ENCODE assay signal across 27 mouse cellular contexts in the genomic region with DNA sequence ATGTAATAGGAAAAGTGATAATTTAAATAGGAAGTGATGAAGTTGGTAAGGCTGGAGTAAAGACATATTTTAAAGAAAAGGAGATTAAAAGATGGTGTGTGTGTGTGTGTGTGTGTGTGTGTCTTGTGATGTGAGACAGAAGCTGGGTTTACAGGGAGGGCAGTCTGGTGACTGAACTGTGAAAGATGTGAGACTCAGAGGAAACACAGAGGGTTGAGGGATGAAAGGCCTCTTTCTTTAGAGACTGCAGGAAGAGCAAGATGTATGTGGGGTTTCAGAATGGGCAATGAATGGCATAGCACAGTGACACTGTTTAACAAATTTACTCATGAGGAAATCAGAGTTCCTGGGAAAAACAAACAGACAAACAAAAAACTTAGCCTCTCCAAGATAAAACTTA.
DNase-seq lines count a peak whose midpoint lies in the region; ATAC-seq and TF ChIP-seq lines count a peak whose summit lies in the region.
"Had no signal": no experiment of that assay in that cellular context is flagged by ENCODE, and none has a peak within 500 bp of the region (broad histone marks: within the 10 kb centered on the region; RNA-seq: fewer than 3 reads in every experiment).

No protein-coding gene starts in this region.

- no peak overlapping the region for H3K9ac ChIP-seq in midbrain, embryonic 11.5 days (ENCODE audit: low read length)
- no peak overlapping the region for H3K9ac ChIP-seq in midbrain, embryonic 14.5 days (replicated peaks; ENCODE audit: low read length)
- H3K9ac ChIP-seq in neural tube, embryonic 12.5 days: no peak overlapping the region
- no peak overlapping the region for H3K9ac ChIP-seq in neural tube, embryonic 15.5 days (replicated peaks)
- no peak overlapping the region for H3K9ac ChIP-seq in midbrain, postnatal 0 days (replicated peaks; ENCODE audit: low read length, poor library complexity, severe bottlenecking)
- no peak overlapping the region for H3K9ac ChIP-seq in heart, embryonic 11.5 days (ENCODE audit: low read depth, low read length)
- H3K9ac ChIP-seq: embryonic facial prominence, embryonic 13.5 days; forebrain, embryonic 12.5 days; forebrain, embryonic 15.5 days; heart, embryonic 12.5 days; heart, embryonic 15.5 days; hindbrain, embryonic 14.5 days had no signal

- ATAC-seq in midbrain, embryonic 11.5 days (ENCODE audit: low FRiP score): peak; percentile 57; the same call in 1 of the 2 replicates
- no peak for ATAC-seq in midbrain, embryonic 14.5 days (ENCODE audit: low FRiP score, low TSS enrichment)
- 0 out of 2 replicates have a peak, but pooled peaks have one; percentile 50 for ATAC-seq in neural tube, embryonic 12.5 days (ENCODE audit: low FRiP score, low read depth)
- ATAC-seq in neural tube, embryonic 15.5 days (ENCODE audit: low FRiP score): no peak
- ATAC-seq in midbrain, postnatal 0 days (ENCODE audit: low FRiP score): no peak
- no peak for ATAC-seq in heart, embryonic 11.5 days (replicated peaks; ENCODE audit: insufficient number of reproducible peaks, low FRiP score, low TSS enrichment)
- ATAC-seq: activated CD4-positive, CD25-positive, alpha-beta regulatory T cell, adult 4 months; forebrain, embryonic 15.5 days had no signal

- peak overlapping the region; percentile 66 for H3K27ac ChIP-seq in cerebellum, adult 2 months (ENCODE audit: insufficient read depth, low read length)
- no peak overlapping the region for H3K27ac ChIP-seq in midbrain, embryonic 11.5 days (ENCODE audit: low read depth, low read length)
- H3K27ac ChIP-seq in midbrain, embryonic 14.5 days (replicated peaks; ENCODE audit: low read depth, low read length): no peak overlapping the region
- H3K27ac ChIP-seq in neural tube, embryonic 12.5 days: no peak overlapping the region
- H3K27ac ChIP-seq in neural tube, embryonic 15.5 days (replicated peaks): no peak overlapping the region
- no peak overlapping the region for H3K27ac ChIP-seq in midbrain, postnatal 0 days (ENCODE audit: low read depth, low read length)
- no peak overlapping the region for H3K27ac ChIP-seq in heart, embryonic 11.5 days (ENCODE audit: low read depth, low read length)
- H3K27ac ChIP-seq: embryonic facial prominence, embryonic 10.5 days; embryonic facial prominence, embryonic 13.5 days; forebrain, embryonic 12.5 days; forebrain, embryonic 15.5 days; heart, embryonic 15.5 days; hindbrain, embryonic 10.5 days; hindbrain, embryonic 14.5 days had no signal

- no peak for TF ChIP-seq POLR2A in cerebellum, adult 2 months (IDR thresholded peaks at IDR 0.05; ENCODE audit: borderline replicate concordance, insufficient read depth, low read length)

- peaks cover 12% of the 10 kb centered on the region; the same call in 1 of the 2 replicates for H3K4me1 ChIP-seq in cerebellum, adult 2 months (ENCODE audit: control insufficient read depth, insufficient read depth, low read length)
- H3K4me1 ChIP-seq in midbrain, embryonic 11.5 days (ENCODE audit: control insufficient read depth, insufficient read depth, low read length): no peaks in the 10 kb centered on the region
- no peaks in the 10 kb centered on the region for H3K4me1 ChIP-seq in midbrain, embryonic 14.5 days (ENCODE audit: control insufficient read depth, insufficient read depth, low read length)
- no peaks in the 10 kb centered on the region for H3K4me1 ChIP-seq in neural tube, embryonic 12.5 days
- no peaks in the 10 kb centered on the region for H3K4me1 ChIP-seq in neural tube, embryonic 15.5 days
- no peaks in the 10 kb centered on the region for H3K4me1 ChIP-seq in midbrain, postnatal 0 days (ENCODE audit: insufficient read depth, low read length)
- no peaks in the 10 kb centered on the region for H3K4me1 ChIP-seq in heart, embryonic 11.5 days (ENCODE audit: control insufficient read depth, insufficient read depth, low read length)
- H3K4me1 ChIP-seq: forebrain, embryonic 12.5 days; forebrain, embryonic 15.5 days; heart, embryonic 12.5 days; heart, embryonic 15.5 days; hindbrain, embryonic 10.5 days had no signal

- H3K9me3 ChIP-seq in midbrain, embryonic 11.5 days (ENCODE audit: control insufficient read depth, low read length): no peaks in the 10 kb centered on the region
- H3K9me3 ChIP-seq in midbrain, embryonic 14.5 days (ENCODE audit: control insufficient read depth, low read length): no peaks in the 10 kb centered on the region
- no peaks in the 10 kb centered on the region for H3K9me3 ChIP-seq in neural tube, embryonic 12.5 days
- H3K9me3 ChIP-seq in neural tube, embryonic 15.5 days (replicated peaks): no peaks in the 10 kb centered on the region
- H3K9me3 ChIP-seq in midbrain, postnatal 0 days (ENCODE audit: low read length): no peaks in the 10 kb centered on the region
- H3K9me3 ChIP-seq in heart, embryonic 11.5 days (replicated peaks; ENCODE audit: control insufficient read depth, low read length): no peaks in the 10 kb centered on the region
- H3K9me3 ChIP-seq: embryonic facial prominence, embryonic 10.5 days; embryonic facial prominence, embryonic 13.5 days; forebrain, embryonic 12.5 days; forebrain, embryonic 15.5 days; heart, embryonic 12.5 days; heart, embryonic 15.5 days; hindbrain, embryonic 10.5 days had no signal

- TF ChIP-seq CTCF in cerebellum, adult 2 months (IDR thresholded peaks at IDR 0.05; ENCODE audit: borderline replicate concordance, insufficient read depth, low read depth, low read length): no peak
- no peak for TF ChIP-seq CTCF in midbrain, postnatal 0 days (IDR thresholded peaks at IDR 0.05)

- no peaks in the 10 kb centered on the region for H3K27me3 ChIP-seq in cerebellum, adult 2 months (ENCODE audit: control insufficient read depth, insufficient read depth, low read length)
- no peaks in the 10 kb centered on the region for H3K27me3 ChIP-seq in midbrain, embryonic 11.5 days (ENCODE audit: control insufficient read depth, insufficient read depth, low read length)
- no peaks in the 10 kb centered on the region for H3K27me3 ChIP-seq in midbrain, embryonic 14.5 days (ENCODE audit: control insufficient read depth, insufficient read depth, low read length)
- no peaks in the 10 kb centered on the region for H3K27me3 ChIP-seq in neural tube, embryonic 12.5 days (replicated peaks)
- no peaks in the 10 kb centered on the region for H3K27me3 ChIP-seq in neural tube, embryonic 15.5 days (replicated peaks)
- no peaks in the 10 kb centered on the region for H3K27me3 ChIP-seq in midbrain, postnatal 0 days (ENCODE audit: insufficient read depth, low read length)
- no peaks in the 10 kb centered on the region for H3K27me3 ChIP-seq in heart, embryonic 11.5 days (ENCODE audit: control insufficient read depth, insufficient read depth, low read length)
- H3K27me3 ChIP-seq: embryonic facial prominence, embryonic 13.5 days; forebrain, embryonic 12.5 days; forebrain, embryonic 15.5 days; heart, embryonic 12.5 days; heart, embryonic 15.5 days had no signal

- H3K4me2 ChIP-seq in midbrain, embryonic 11.5 days: no peak overlapping the region
- H3K4me2 ChIP-seq in midbrain, embryonic 14.5 days (ENCODE audit: low read length): no peak overlapping the region
- H3K4me2 ChIP-seq in neural tube, embryonic 12.5 days (replicated peaks): no peak overlapping the region
- no peak overlapping the region for H3K4me2 ChIP-seq in neural tube, embryonic 15.5 days
- H3K4me2 ChIP-seq in midbrain, postnatal 0 days (ENCODE audit: low read depth, low read length, poor library complexity, severe bottlenecking): no peak overlapping the region
- no peak overlapping the region for H3K4me2 ChIP-seq in heart, embryonic 11.5 days
- H3K4me2 ChIP-seq: embryonic facial prominence, embryonic 13.5 days; forebrain, embryonic 12.5 days; forebrain, embryonic 15.5 days; heart, embryonic 12.5 days; heart, embryonic 15.5 days; hindbrain, embryonic 14.5 days had no signal

- no peaks in the 10 kb centered on the region for H3K36me3 ChIP-seq in midbrain, embryonic 11.5 days (ENCODE audit: control insufficient read depth, insufficient read depth, low read length)
- no peaks in the 10 kb centered on the region for H3K36me3 ChIP-seq in midbrain, embryonic 14.5 days (ENCODE audit: control insufficient read depth, insufficient read depth, low read length)
- H3K36me3 ChIP-seq in neural tube, embryonic 12.5 days: no peaks in the 10 kb centered on the region
- H3K36me3 ChIP-seq in neural tube, embryonic 15.5 days: no peaks in the 10 kb centered on the region
- H3K36me3 ChIP-seq in midbrain, postnatal 0 days (ENCODE audit: insufficient read depth, low read length): no peaks in the 10 kb centered on the region
- H3K36me3 ChIP-seq in heart, embryonic 11.5 days (ENCODE audit: control insufficient read depth, insufficient read depth, low read length): no peaks in the 10 kb centered on the region
- H3K36me3 ChIP-seq: embryonic facial prominence, embryonic 10.5 days; embryonic facial prominence, embryonic 13.5 days; forebrain, embryonic 12.5 days; forebrain, embryonic 15.5 days; heart, embryonic 12.5 days; heart, embryonic 15.5 days; hindbrain, embryonic 10.5 days had no signal

- no peak for DNase-seq in cerebellum, adult 2 months
- DNase-seq in cerebellum, adult 9-11 months: no peak
- DNase-seq in midbrain, embryonic 11.5 days (ENCODE audit: low spot score, missing footprints): no peak
- DNase-seq in midbrain, embryonic 14.5 days: no peak
- peak; percentile 8 for DNase-seq in midbrain, postnatal 0 days (ENCODE audit: low spot score)
- DNase-seq: adrenal gland, adult 8-10 months; adrenal gland, postnatal 25 days; cerebellum, adult 11 months; cerebellum, adult 8-10 months; cerebellum, postnatal 14 days; gastrocnemius, postnatal 14 days; heart, adult 11 months; heart, postnatal 10 days; heart, postnatal 36 days had no signal

- H3K4me3 ChIP-seq in cerebellum, adult 2 months (replicated peaks; ENCODE audit: insufficient read depth, low read depth, low read length): no peak overlapping the region
- H3K4me3 ChIP-seq in midbrain, embryonic 11.5 days (ENCODE audit: low read depth, low read length): no peak overlapping the region
- H3K4me3 ChIP-seq in midbrain, embryonic 14.5 days (replicated peaks; ENCODE audit: low read depth, low read length): no peak overlapping the region
- no peak overlapping the region for H3K4me3 ChIP-seq in neural tube, embryonic 12.5 days
- H3K4me3 ChIP-seq in neural tube, embryonic 15.5 days (replicated peaks): no peak overlapping the region
- H3K4me3 ChIP-seq in midbrain, postnatal 0 days (ENCODE audit: low read depth, low read length): no peak overlapping the region
- no peak overlapping the region for H3K4me3 ChIP-seq in heart, embryonic 11.5 days (ENCODE audit: low read depth, low read length)
- H3K4me3 ChIP-seq: embryonic facial prominence, embryonic 10.5 days; embryonic facial prominence, embryonic 13.5 days; erythroblast, embryonic 14.5 days; forebrain, embryonic 12.5 days; forebrain, embryonic 15.5 days; heart, embryonic 12.5 days; heart, embryonic 15.5 days; hindbrain, embryonic 10.5 days had no signal

Comparison
In these comparisons a context has a peak if more than half of its experiments do, and no peak if none do; other contexts are left out.
1. ATAC-seq: peak in midbrain, embryonic 11.5 days (single experiment) and neural tube, embryonic 12.5 days (single experiment); none in midbrain, embryonic 14.5 days (single experiment), neural tube, embryonic 15.5 days (single experiment), midbrain, postnatal 0 days (single experiment) and heart, embryonic 11.5 days (single experiment).